Mouse (Mus musculus) liver, embryonic 13.5 days (tissue): ENCODE results near the gene 4930451I11Rik. TPM values are rescaled to one million over a fixed set of nuclear protein-coding genes. Genes with fewer than 3 reads are reported as not detected.
A peak's percentile ranks its signal among the peaks of the same experiment; 100 is the strongest.

Experiments
- ATAC-seq: fragments of 200-750 bp; cut with Nextera tagmentation; 2 replicates; pipeline ENCODE4 v1.8.0; 2017; ENCODE audit warnings: low read depth, mild to moderate bottlenecking, moderate number of reproducible peaks, moderate library complexity
- DNase-seq: peaks from one replicate; pipeline ENCODE4 v3.0.0; 2022
- H3K27ac ChIP-seq: fragments of 300-500 bp; sonication (generic); 2 replicates; pipeline ENCODE4 v1.5.1; 2015; ENCODE audit warnings: moderate library complexity, mild to moderate bottlenecking, inconsistent platforms
- H3K27me3 ChIP-seq: fragments of 300-500 bp; sonication (generic); 2 replicates; pipeline ENCODE4 v1.6.1; 2015; ENCODE audit warnings: mild to moderate bottlenecking, inconsistent platforms
- H3K36me3 ChIP-seq: fragments of 300-500 bp; sonication (generic); 2 replicates; pipeline ENCODE4 v1.6.1; 2015; ENCODE audit warnings: mild to moderate bottlenecking, inconsistent platforms
- H3K4me1 ChIP-seq: fragments of 300-500 bp; sonication (generic); replicated peaks from 2 replicates; pipeline ENCODE4 v1.6.1; 2015; ENCODE audit warnings: inconsistent platforms
- H3K4me2 ChIP-seq: fragments of 300-500 bp; sonication (generic); 2 replicates; pipeline ENCODE4 v1.6.1; 2015; ENCODE audit warnings: inconsistent platforms, mild to moderate bottlenecking, moderate library complexity
- H3K4me3 ChIP-seq: fragments of 300-500 bp; sonication (generic); replicated peaks from 2 replicates; pipeline ENCODE4 v1.5.1; 2015; ENCODE audit warnings: mild to moderate bottlenecking, inconsistent platforms
- H3K9ac ChIP-seq: fragments of 300-500 bp; sonication (generic); 2 replicates; pipeline ENCODE4 v1.6.1; 2015; ENCODE audit warnings: mild to moderate bottlenecking, inconsistent platforms
- H3K9me3 ChIP-seq: fragments of 300-500 bp; sonication (generic); replicated peaks from 2 replicates; pipeline ENCODE4 v1.6.1; 2016; ENCODE audit warnings: inconsistent platforms
- WGBS: fragments of 180-500 bp; shearing (Covaris S2); methylation state at CpG from one replicate; pipeline ENCODE4 v1.1.7; 2015; ENCODE audit not compliant: insufficient replicate concordance; 5-methylcytosine and 5-hydroxymethylcytosine counted together
- polyA plus RNA-seq: library from polyadenylated mRNA; unstranded; fragments of >200 nt; fragmentation: Nextera tagmentation; extraction: Ambion mirVana; gene quantifications from 2 replicates; pipeline ENCODE4 v1.2.1, GENCODE M21; 2015

The 4930451I11Rik gene
- polyA plus RNA-seq, 1 experiment from 2014 or later, result not detected

DNA sequence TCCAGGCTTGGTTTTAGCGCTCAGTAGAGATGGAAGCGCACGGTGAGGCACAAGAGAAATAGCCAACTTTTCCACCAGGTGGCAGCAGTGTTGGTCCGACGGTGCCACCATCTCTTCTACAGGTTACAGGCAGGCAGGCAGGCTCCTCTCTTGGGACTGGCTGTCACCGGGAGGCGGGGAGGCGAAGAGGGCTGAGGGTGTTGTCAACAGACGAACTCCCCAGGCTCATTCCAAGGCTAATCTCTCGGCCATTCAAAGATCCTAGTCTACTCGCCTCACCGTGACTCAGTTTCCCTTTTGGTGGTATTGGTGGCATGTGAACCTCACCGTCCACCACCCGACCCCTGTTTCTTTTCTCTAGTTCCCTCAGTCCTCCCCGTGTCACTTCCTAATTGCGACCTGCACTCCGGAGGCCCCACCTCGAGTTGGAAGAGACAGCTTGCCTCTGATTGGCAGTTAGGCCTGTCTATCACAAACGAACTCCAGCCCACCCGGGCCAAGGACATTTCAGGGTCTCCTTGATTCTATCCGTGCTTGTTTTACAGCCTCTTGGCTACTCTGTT is 678 bp upstream of the 4930451I11Rik start:
- ATAC-seq (peak; percentile 80), DNase-seq (peak; percentile 65)
- Histone ChIP-seq H3K4me1 (peaks cover 4% of the 10 kb centered on the region; the same call in 1 of the 2 replicates), H3K9ac (no peak overlapping the region), H3K9me3 (no peaks in the 10 kb centered on the region), H3K36me3 (no peaks in the 10 kb centered on the region), H3K27me3 (peaks cover 37% of the 10 kb centered on the region), H3K27ac (no peak overlapping the region), H3K4me3 (peak overlapping the region; percentile 37), H3K4me2 (peak overlapping the region; percentile 55)
- WGBS, result 2% methylated on average over 21 of the region's 21 CpGs

GRCm38 (mm10) chr7:126825952-126826351 is 5.5 kb downstream of the 4930451I11Rik start:
- 53% methylated on average over 5 of the region's 5 CpGs for WGBS

DNA sequence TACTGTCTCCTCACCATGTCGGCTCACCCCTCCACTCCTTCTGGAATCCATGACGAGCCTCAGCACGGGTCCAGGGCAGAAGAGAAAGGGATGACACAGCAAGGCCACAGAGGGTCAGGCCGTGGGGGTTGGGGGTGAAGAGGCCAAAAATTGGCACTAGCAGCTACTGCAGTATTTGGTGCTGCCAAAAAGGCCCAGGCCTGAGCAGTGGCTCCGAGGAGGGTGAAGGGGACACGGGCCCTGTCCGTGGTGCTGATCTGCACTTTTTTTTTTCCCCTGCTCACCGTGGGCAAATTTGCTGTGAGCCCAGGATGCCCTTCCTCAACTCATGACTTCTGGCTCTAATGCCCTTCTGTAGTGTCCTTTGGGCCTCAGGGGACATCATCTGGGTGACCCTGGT is 6.0 kb downstream of the 4930451I11Rik start:
- Histone ChIP-seq H3K9me3 (no peaks in the 10 kb centered on the region), H3K9ac (no peak overlapping the region), H3K4me3 (no peak overlapping the region), H3K36me3 (no peaks in the 10 kb centered on the region), H3K4me2 (no peak overlapping the region), H3K4me1 (peaks cover 3% of the 10 kb centered on the region; the same call in 1 of the 2 replicates), H3K27me3 (peaks cover 81% of the 10 kb centered on the region), H3K27ac (no peak overlapping the region)
- WGBS, result 21% methylated on average over 8 of the region's 8 CpGs
- ATAC-seq (no peak), DNase-seq (no peak)

More at GRCm38 (mm10) chr7:126825952-126826351, 5.5 kb downstream of the 4930451I11Rik start:
- Histone ChIP-seq H3K4me2 (no peak overlapping the region), H3K4me1 (peaks cover 3% of the 10 kb centered on the region; the same call in 1 of the 2 replicates), H3K27ac (no peak overlapping the region), H3K4me3 (no peak overlapping the region), H3K9me3 (no peaks in the 10 kb centered on the region), H3K9ac (no peak overlapping the region), H3K36me3 (no peaks in the 10 kb centered on the region), H3K27me3 (peaks cover 85% of the 10 kb centered on the region)
- ATAC-seq, result no peak
- DNase-seq, result no peak

GRCm38 (mm10) chr7:126823940-126824339 is 7.5 kb downstream of the 4930451I11Rik start:
- no peaks in the 10 kb centered on the region for H3K36me3 ChIP-seq
- WGBS, result 12% methylated on average over 10 of the region's 10 CpGs
- ATAC-seq, result no peak
- H3K4me2 ChIP-seq, result no peak overlapping the region
- H3K9ac ChIP-seq, result no peak overlapping the region
- H3K27me3 ChIP-seq, result peaks cover 67% of the 10 kb centered on the region
- peaks cover 3% of the 10 kb centered on the region; the same call in 1 of the 2 replicates for H3K4me1 ChIP-seq
- DNase-seq, result no peak
- H3K27ac ChIP-seq, result no peak overlapping the region
- no peak overlapping the region for H3K4me3 ChIP-seq
- H3K9me3 ChIP-seq, result no peaks in the 10 kb centered on the region

DNA sequence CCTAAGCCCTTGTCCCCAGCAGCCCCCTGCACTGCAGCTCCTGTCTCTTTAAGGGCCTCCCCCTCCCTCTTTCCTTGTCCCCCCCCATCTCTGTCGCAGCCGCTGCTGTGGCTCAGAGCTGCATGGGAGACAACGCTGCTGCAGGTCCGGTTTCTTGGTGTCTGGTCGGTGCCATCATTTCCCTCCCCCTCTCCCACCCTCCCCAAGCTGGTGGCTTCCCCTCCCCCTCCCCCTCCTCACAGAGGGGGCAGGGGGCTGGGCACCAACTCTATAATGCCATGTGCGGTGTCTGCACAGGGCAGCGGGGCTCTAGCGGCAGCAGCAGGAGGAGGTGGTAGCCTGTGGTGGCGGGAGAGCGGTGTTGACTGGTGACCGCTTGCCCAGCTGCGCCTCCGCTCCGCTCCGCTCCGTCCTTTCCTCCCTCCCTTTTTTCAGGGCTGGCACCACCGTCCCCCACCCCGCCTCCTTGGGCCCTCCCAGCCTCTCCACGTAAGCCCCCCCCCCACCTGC is 8.2 kb downstream of the 4930451I11Rik start:
- Histone ChIP-seq H3K4me3 (no peak overlapping the region), H3K27me3 (peaks cover 62% of the 10 kb centered on the region), H3K9ac (no peak overlapping the region), H3K4me2 (peak overlapping the region; percentile 26), H3K36me3 (no peaks in the 10 kb centered on the region), H3K9me3 (no peaks in the 10 kb centered on the region), H3K4me1 (peaks cover 3% of the 10 kb centered on the region; the same call in 1 of the 2 replicates), H3K27ac (no peak overlapping the region)
- DNase-seq (no peak), ATAC-seq (no peak)
- 6% methylated on average over 18 of the region's 19 CpGs for WGBS

DNA sequence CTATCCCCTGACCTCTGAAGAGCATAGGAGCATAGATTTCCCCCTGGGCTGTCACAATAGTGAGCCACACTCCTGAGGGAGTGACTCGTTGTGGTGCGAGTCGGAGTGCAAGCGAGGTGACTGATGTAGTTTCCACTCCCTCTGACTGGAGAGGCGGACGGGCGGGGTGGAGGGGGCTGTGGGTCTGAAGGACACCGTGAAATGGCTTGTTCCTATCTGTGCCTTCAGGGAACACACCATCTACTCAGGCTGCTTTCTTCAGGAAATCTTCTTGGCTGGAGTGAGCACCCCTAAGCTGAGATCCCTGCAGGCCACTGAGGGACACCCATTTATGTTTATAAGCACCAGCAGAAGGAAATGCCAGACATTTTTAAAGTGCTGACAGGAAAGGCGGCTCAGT is 8.7 kb downstream of the 4930451I11Rik start:
- Histone ChIP-seq H3K4me2 (no peak overlapping the region), H3K36me3 (no peaks in the 10 kb centered on the region), H3K27me3 (peaks cover 59% of the 10 kb centered on the region), H3K9me3 (no peaks in the 10 kb centered on the region), H3K27ac (no peak overlapping the region), H3K4me1 (peaks cover 3% of the 10 kb centered on the region; the same call in 1 of the 2 replicates), H3K4me3 (no peak overlapping the region), H3K9ac (no peak overlapping the region)
- no peak for ATAC-seq
- WGBS, result 22% methylated on average over 9 of the region's 9 CpGs
- no peak for DNase-seq

- Histone ChIP-seq H3K9me3 (no peaks in the 10 kb centered on the region), H3K27me3 (peaks cover 52% of the 10 kb centered on the region), H3K4me1 (peaks cover 3% of the 10 kb centered on the region; the same call in 1 of the 2 replicates), H3K4me2 (no peak overlapping the region), H3K27ac (no peak overlapping the region), H3K9ac (no peak overlapping the region), H3K4me3 (no peak overlapping the region), H3K36me3 (no peaks in the 10 kb centered on the region)
- DNase-seq, result peak; percentile 55
- ATAC-seq, result peak; percentile 23; the same call in 1 of the 2 replicates
- 21% methylated on average over 7 of the region's 7 CpGs for WGBS
These were observed 9.5 kb downstream of the 4930451I11Rik start for GRCm38 (mm10) chr7:126821835-126822511.

DNA sequence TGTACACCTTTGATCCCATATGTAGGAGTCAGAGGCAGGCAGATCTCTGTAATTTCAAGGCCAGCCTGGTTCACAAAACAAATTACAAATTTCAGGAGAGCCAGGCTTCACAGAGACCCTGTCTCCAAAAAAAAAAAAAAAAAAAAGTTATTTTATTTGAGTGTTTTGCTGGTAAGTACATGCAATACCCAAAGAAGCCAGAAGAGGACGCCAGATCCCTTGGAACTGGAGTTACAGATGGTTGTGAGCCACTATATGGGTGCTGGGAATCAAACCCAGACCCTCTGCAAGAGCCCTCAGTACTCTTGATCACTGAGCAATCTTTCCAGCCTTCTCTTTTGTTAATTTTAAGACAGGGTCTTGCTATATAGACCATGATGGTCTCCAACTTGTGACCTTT is 12.6 kb downstream of the 4930451I11Rik start:
- DNase-seq (no peak), ATAC-seq (no peak)
- Histone ChIP-seq H3K27me3 (peaks cover 22% of the 10 kb centered on the region), H3K9me3 (no peaks in the 10 kb centered on the region), H3K9ac (no peak overlapping the region), H3K4me3 (no peak overlapping the region), H3K4me1 (peaks cover 3% of the 10 kb centered on the region; the same call in 1 of the 2 replicates), H3K27ac (no peak overlapping the region), H3K4me2 (no peak overlapping the region), H3K36me3 (no peaks in the 10 kb centered on the region)
- 18% methylated on average over 1 of the region's 1 CpGs for WGBS

- Histone ChIP-seq H3K27ac (no peak overlapping the region), H3K4me1 (no peaks in the 10 kb centered on the region), H3K4me3 (no peak overlapping the region), H3K9ac (no peak overlapping the region), H3K27me3 (peaks cover 10% of the 10 kb centered on the region), H3K36me3 (no peaks in the 10 kb centered on the region), H3K4me2 (no peak overlapping the region), H3K9me3 (no peaks in the 10 kb centered on the region)
- DNase-seq, result no peak
- ATAC-seq, result no peak
- WGBS, result 74% methylated on average over 7 of the region's 7 CpGs
These were observed 13.8 kb downstream of the 4930451I11Rik start for GRCm38 (mm10) chr7:126817595-126817994.

DNA sequence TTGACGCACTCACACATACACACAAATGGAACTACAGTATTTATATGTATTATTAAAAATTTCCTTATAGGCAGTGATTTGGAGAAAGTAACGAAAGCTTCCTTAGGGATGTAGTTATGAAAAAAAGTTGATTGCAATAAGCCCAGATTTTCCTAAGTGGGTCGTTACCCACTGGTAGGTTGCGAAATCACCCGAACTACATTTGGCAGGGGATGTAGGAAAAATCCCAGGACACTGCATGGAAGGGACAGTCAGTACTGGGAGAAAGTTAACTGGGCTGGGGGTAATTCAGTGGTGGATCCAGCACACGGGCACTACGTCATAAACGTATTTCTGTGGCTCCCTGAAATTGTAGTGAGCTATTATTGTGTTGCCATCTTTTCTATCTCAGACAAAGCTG is 14.9 kb downstream of the 4930451I11Rik start:
- no peak overlapping the region for H3K4me3 ChIP-seq
- 76% methylated on average over 8 of the region's 8 CpGs for WGBS
- no peak for DNase-seq

GRCm38 (mm10) chr7:126815726-126816222 is 15.7 kb downstream of the 4930451I11Rik start:
- H3K36me3 ChIP-seq, result no peaks in the 10 kb centered on the region
- no peaks in the 10 kb centered on the region for H3K9me3 ChIP-seq
- H3K4me1 ChIP-seq, result no peaks in the 10 kb centered on the region
- no peaks in the 10 kb centered on the region for H3K27me3 ChIP-seq
- no peak for DNase-seq
- no peak overlapping the region for H3K27ac ChIP-seq
- ATAC-seq, result no peak
- no peak overlapping the region for H3K9ac ChIP-seq
- H3K4me3 ChIP-seq, result no peak overlapping the region
- no peak overlapping the region for H3K4me2 ChIP-seq
- WGBS, result 59% methylated on average over 8 of the region's 8 CpGs

More for the DNA sequence above, 14.9 kb downstream of the 4930451I11Rik start:
- Histone ChIP-seq H3K9me3 (no peaks in the 10 kb centered on the region), H3K9ac (no peak overlapping the region), H3K4me1 (no peaks in the 10 kb centered on the region), H3K27ac (no peak overlapping the region), H3K4me2 (no peak overlapping the region), H3K27me3 (0 out of 2 replicates have a peak, but pooled peaks cover 3% of the 10 kb centered on the region), H3K36me3 (no peaks in the 10 kb centered on the region)
- no peak for ATAC-seq
